Mouse (Mus musculus) forebrain, embryonic 15.5 days (tissue): ENCODE results near the gene Hecw2. TPM values are rescaled to one million over a fixed set of nuclear protein-coding genes. Genes with fewer than 3 reads are reported as not detected.

Experiments
- ATAC-seq: fragments of 200-750 bp; cut with Nextera tagmentation; replicated peaks from 2 replicates; pipeline ENCODE4 v1.8.0; 2017; ENCODE audit warnings: mild to moderate bottlenecking, moderate TSS enrichment, moderate library complexity
- H3K27ac ChIP-seq: fragments of 300-500 bp; sonication (generic); replicated peaks from 2 replicates; pipeline ENCODE4 v1.5.1; 2015; ENCODE audit warnings: mild to moderate bottlenecking, inconsistent platforms
- H3K27me3 ChIP-seq: fragments of 300-500 bp; sonication (generic); 2 replicates; pipeline ENCODE4 v1.6.1; 2015; ENCODE audit warnings: inconsistent platforms
- H3K36me3 ChIP-seq: fragments of 300-500 bp; sonication (generic); 2 replicates; pipeline ENCODE4 v1.6.1; 2015; ENCODE audit warnings: mild to moderate bottlenecking, inconsistent platforms
- H3K4me1 ChIP-seq: fragments of 300-500 bp; sonication (generic); 2 replicates; pipeline ENCODE4 v1.6.1; 2015; ENCODE audit warnings: inconsistent platforms
- H3K4me2 ChIP-seq: fragments of 300-500 bp; sonication (generic); replicated peaks from 2 replicates; pipeline ENCODE4 v1.6.1; 2015; ENCODE audit warnings: mild to moderate bottlenecking, inconsistent platforms
- H3K4me3 ChIP-seq: fragments of 300-500 bp; sonication (generic); 2 replicates; pipeline ENCODE4 v1.5.1; 2015; ENCODE audit warnings: mild to moderate bottlenecking, inconsistent platforms
- H3K9ac ChIP-seq: fragments of 300-500 bp; sonication (generic); replicated peaks from 2 replicates; pipeline ENCODE4 v1.6.1; 2015; ENCODE audit warnings: mild to moderate bottlenecking, inconsistent platforms
- H3K9me3 ChIP-seq: fragments of 300-500 bp; sonication (generic); 2 replicates; pipeline ENCODE4 v1.6.1; 2016; ENCODE audit warnings: inconsistent platforms
- WGBS: fragments of 180-500 bp; shearing (Covaris S2); methylation state at CpG from one replicate; pipeline ENCODE4 v1.1.7; 2015; ENCODE audit warnings: mixed read lengths; 5-methylcytosine and 5-hydroxymethylcytosine counted together
- polyA plus RNA-seq: library from polyadenylated mRNA; unstranded; fragments of >200 nt; fragmentation: Nextera tagmentation; extraction: Ambion mirVana; gene quantifications from 2 replicates; pipeline ENCODE4 v1.2.1, GENCODE M21; 2015

Gene Hecw2
- polyA plus RNA-seq, 1 experiment from 2014 or later = 4.3 TPM

DNA sequence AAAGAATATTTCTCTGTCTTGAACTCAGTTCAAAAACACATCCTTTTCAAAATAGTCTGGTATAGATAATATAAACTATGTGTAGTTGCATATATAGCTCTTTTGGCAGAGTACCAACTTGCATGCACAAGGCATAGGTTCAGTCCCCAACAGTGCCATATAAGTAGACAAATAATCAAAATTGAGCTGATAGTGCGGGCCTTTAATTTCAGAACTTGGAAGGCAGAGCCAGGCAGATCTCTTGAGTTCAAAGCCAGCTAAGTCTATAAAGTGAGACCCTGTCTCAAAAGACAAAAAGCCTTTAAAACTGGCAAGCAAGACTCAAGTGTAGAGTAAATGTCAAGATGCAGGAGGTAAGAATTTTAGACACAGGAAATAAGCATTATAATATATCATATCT is 412.0 kb downstream of the Hecw2 start:
- Histone ChIP-seq H3K27ac (no peak overlapping the region), H3K4me2 (no peak overlapping the region), H3K36me3 (no peaks in the 10 kb centered on the region), H3K4me3 (no peak overlapping the region), H3K9ac (no peak overlapping the region), H3K4me1 (peaks cover 8% of the 10 kb centered on the region), H3K27me3 (no peaks in the 10 kb centered on the region), H3K9me3 (no peaks in the 10 kb centered on the region)
- ATAC-seq = no peak
- WGBS = 97% methylated on average over 1 of the region's 1 CpGs

DNA sequence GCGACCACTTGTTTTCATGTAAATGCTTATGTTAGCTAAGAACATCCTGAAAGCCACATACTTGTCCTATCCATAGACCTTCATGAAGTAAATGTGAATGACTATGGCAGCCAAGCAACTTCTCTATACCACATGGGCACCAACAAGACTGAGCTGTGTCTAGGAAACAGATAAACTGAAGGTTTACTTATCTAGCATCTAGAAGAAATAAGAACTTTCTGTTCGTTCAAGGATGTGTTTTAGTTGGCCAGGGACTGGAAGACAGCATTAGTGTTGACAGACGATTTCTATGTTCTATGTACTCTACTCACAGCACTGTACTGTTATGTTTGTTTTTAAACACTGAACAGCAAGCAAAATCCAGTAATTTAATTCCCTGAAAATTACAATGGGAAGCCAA is 412.9 kb downstream of the Hecw2 start:
- Histone ChIP-seq H3K36me3 (no peaks in the 10 kb centered on the region), H3K4me3 (no peak overlapping the region), H3K27ac (no peak overlapping the region), H3K9ac (no peak overlapping the region), H3K27me3 (no peaks in the 10 kb centered on the region), H3K4me2 (no peak overlapping the region), H3K4me1 (peaks cover 8% of the 10 kb centered on the region), H3K9me3 (no peaks in the 10 kb centered on the region)
- no peak for ATAC-seq
- 89% methylated on average over 3 of the region's 3 CpGs for WGBS

DNA sequence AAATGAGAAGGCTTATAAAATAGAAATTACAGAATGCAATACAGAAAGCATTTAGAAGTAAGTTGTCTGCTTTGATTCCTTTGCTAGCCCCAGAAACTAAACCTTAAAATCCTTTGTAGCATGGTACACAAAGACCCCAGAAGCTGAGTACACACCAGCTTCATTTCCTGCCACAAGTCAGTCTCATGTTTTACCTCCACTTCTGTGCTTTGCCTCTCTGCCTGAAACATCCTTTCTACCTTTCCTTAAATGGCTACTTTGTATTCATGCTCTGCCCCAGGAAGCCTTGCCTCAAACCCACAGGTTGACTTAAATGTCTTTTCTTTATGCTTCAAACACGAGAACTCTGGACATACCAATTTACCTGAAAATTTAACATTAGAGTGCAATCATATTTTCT is 413.7 kb downstream of the Hecw2 start:
- Histone ChIP-seq H3K9ac (no peak overlapping the region), H3K4me1 (peaks cover 8% of the 10 kb centered on the region), H3K4me3 (no peak overlapping the region), H3K27me3 (no peaks in the 10 kb centered on the region), H3K9me3 (no peaks in the 10 kb centered on the region), H3K36me3 (no peaks in the 10 kb centered on the region), H3K27ac (no peak overlapping the region), H3K4me2 (no peak overlapping the region)
- ATAC-seq = no peak
- WGBS = 77% methylated on average over 1 of the region's 1 CpGs

DNA sequence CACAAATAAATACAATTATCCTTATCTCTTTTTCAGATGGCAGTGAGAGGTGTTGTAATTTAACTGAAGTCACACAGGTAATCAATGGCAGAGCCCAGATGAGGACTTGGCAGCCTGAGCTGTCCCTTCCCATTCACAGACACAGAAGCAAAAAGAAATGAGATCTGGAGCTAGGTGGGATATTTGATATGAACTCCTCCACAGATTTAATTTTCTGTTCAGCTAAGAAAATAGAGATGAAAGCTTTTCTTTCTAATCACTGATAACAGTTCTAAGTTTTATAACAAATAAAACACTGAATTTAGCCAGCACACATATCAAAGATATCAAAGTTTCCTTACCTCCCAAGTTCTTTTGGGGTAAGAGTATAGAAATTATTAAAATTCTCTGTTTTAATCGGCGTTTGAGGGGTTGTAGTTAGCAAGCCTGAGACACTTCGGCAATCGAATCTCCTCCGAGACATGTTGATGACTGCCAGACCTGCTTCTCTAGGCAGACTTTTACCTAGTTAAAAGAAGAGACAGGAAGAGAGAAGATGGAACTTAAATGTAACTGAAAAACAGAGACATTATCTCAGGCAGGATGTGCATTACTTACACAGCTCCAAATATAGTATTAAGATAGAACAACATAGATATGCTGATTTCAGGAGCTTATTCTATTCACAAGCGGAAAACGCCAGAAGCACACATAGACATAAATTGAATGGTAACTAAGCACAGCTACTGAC is 418.6 kb downstream of the Hecw2 start:
- 95% methylated on average over 7 of the region's 7 CpGs for WGBS
- Histone ChIP-seq H3K4me1 (no peaks in the 10 kb centered on the region), H3K36me3 (no peaks in the 10 kb centered on the region), H3K9me3 (no peaks in the 10 kb centered on the region), H3K4me3 (no peak overlapping the region), H3K4me2 (no peak overlapping the region), H3K27ac (no peak overlapping the region), H3K9ac (no peak overlapping the region), H3K27me3 (no peaks in the 10 kb centered on the region)
- ATAC-seq = no peak

- WGBS = 94% methylated on average over 2 of the region's 2 CpGs
- no peak for ATAC-seq
These were observed 419.4 kb downstream of the Hecw2 start for GRCm38 (mm10) chr1:53775545-53775944.

DNA sequence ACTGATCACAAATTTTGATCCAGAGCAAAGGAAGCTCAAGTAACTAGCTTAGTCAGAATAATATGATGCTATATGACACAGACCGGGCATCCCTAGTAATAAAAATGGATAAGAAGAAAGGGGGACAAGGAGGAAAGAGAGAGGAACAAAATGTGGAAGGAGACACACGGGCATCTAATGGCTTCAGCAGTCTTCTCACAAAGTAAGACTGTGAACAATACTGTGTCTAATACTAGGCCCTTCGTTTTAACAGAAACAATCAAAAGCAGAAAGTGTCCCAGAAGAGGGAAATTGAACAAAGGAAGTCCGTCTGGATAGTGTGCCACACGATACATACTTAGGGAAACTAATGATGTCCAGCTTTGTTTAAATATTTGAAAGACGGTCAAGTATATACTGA is 419.9 kb downstream of the Hecw2 start:
- H3K27ac ChIP-seq = no peak overlapping the region
- H3K9ac ChIP-seq = no peak overlapping the region
- 73% methylated on average over 6 of the region's 6 CpGs for WGBS
- no peaks in the 10 kb centered on the region for H3K9me3 ChIP-seq
- no peaks in the 10 kb centered on the region for H3K27me3 ChIP-seq
- H3K4me1 ChIP-seq = no peaks in the 10 kb centered on the region
- no peaks in the 10 kb centered on the region for H3K36me3 ChIP-seq
- no peak for ATAC-seq
- H3K4me3 ChIP-seq = no peak overlapping the region
- no peak overlapping the region for H3K4me2 ChIP-seq

More at GRCm38 (mm10) chr1:53775545-53775944, 419.4 kb downstream of the Hecw2 start:
- no peak overlapping the region for H3K4me3 ChIP-seq
- H3K9ac ChIP-seq = no peak overlapping the region
- no peaks in the 10 kb centered on the region for H3K9me3 ChIP-seq
- no peaks in the 10 kb centered on the region for H3K27me3 ChIP-seq
- H3K27ac ChIP-seq = no peak overlapping the region
- no peak overlapping the region for H3K4me2 ChIP-seq
- H3K36me3 ChIP-seq = no peaks in the 10 kb centered on the region
- no peaks in the 10 kb centered on the region for H3K4me1 ChIP-seq

GRCm38 (mm10) chr1:53774571-53774970 is 420.4 kb downstream of the Hecw2 start:
- 87% methylated on average over 3 of the region's 3 CpGs for WGBS
- Histone ChIP-seq H3K36me3 (no peaks in the 10 kb centered on the region), H3K9ac (no peak overlapping the region), H3K4me1 (no peaks in the 10 kb centered on the region), H3K4me3 (no peak overlapping the region), H3K27ac (no peak overlapping the region), H3K4me2 (no peak overlapping the region), H3K9me3 (no peaks in the 10 kb centered on the region), H3K27me3 (no peaks in the 10 kb centered on the region)
- ATAC-seq = no peak

GRCm38 (mm10) chr1:53773994-53774393 is 421.0 kb downstream of the Hecw2 start:
- no peaks in the 10 kb centered on the region for H3K4me1 ChIP-seq
- no peak for ATAC-seq
- WGBS = 43% methylated on average over 6 of the region's 6 CpGs
- no peak overlapping the region for H3K9ac ChIP-seq
- no peak overlapping the region for H3K4me2 ChIP-seq
- H3K27me3 ChIP-seq = no peaks in the 10 kb centered on the region
- no peak overlapping the region for H3K27ac ChIP-seq
- no peaks in the 10 kb centered on the region for H3K36me3 ChIP-seq
- H3K9me3 ChIP-seq = no peaks in the 10 kb centered on the region
- no peak overlapping the region for H3K4me3 ChIP-seq

DNA sequence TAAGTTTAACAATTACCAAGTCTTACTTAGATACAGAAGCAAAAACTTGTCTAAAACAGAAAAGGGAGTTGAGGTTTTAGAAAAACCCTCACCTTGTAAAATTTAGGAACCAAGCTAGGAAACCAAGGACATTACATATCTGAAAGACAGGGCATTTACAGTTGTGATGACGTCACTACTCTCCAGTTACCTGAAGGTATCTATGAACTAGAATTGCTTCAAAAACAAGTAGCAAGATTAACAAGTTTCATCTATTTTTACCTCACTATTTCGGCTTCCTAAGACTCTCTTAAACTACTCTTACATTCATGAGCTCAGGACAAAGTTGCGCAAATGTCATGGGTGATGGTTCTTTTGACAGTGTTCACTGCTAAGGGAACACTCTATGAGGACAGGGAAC is 422.0 kb downstream of the Hecw2 start:
- Histone ChIP-seq H3K4me1 (no peaks in the 10 kb centered on the region), H3K4me2 (no peak overlapping the region), H3K4me3 (no peak overlapping the region), H3K9ac (no peak overlapping the region), H3K27ac (no peak overlapping the region), H3K27me3 (no peaks in the 10 kb centered on the region), H3K9me3 (no peaks in the 10 kb centered on the region), H3K36me3 (no peaks in the 10 kb centered on the region)
- ATAC-seq = no peak
- WGBS = 92% methylated on average over 3 of the region's 3 CpGs

DNA sequence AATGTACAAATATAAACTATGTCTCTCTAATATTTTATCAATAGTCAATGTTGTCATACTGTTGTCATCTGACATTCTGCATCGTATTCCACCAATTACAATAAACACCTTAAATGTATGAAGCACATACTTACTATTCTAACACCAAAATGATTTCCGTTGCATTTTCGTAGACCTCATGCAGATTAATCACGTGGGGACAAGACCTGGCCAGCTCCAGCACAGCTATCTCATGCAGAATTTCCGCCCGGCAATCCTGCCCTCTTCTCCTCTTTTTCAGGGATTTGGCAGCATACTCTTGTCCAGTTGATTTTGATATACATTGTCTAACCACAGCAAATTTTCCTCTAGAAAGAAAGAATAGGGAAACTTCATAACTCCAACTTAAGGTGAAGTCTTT is 423.5 kb downstream of the Hecw2 start:
- 92% methylated on average over 6 of the region's 6 CpGs for WGBS
- no peak overlapping the region for H3K27ac ChIP-seq
- no peaks in the 10 kb centered on the region for H3K36me3 ChIP-seq
- no peaks in the 10 kb centered on the region for H3K4me1 ChIP-seq
- H3K9me3 ChIP-seq = no peaks in the 10 kb centered on the region
- no peak overlapping the region for H3K4me2 ChIP-seq
- H3K27me3 ChIP-seq = no peaks in the 10 kb centered on the region
- no peak overlapping the region for H3K4me3 ChIP-seq
- no peak for ATAC-seq
- H3K9ac ChIP-seq = no peak overlapping the region

DNA sequence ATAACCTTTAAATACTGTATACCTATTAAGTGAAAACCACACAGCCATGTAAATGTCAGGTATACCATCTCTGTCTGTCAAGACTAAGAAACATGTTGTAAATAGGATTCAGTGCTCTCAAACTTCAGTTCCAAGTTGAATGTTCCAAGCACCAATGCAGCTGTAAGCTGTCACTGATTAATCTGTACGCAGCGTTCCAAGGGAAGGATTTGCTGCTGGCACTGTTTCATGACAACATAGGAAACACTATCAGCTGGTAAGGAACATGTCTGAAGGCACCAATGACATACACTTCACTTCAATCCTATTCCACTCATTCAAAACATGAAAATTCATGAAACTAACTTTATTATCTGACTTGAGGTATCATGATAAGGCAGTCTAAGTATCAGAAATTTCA is 428.9 kb downstream of the Hecw2 start:
- ATAC-seq = no peak
- 77% methylated on average over 2 of the region's 2 CpGs for WGBS

DNA sequence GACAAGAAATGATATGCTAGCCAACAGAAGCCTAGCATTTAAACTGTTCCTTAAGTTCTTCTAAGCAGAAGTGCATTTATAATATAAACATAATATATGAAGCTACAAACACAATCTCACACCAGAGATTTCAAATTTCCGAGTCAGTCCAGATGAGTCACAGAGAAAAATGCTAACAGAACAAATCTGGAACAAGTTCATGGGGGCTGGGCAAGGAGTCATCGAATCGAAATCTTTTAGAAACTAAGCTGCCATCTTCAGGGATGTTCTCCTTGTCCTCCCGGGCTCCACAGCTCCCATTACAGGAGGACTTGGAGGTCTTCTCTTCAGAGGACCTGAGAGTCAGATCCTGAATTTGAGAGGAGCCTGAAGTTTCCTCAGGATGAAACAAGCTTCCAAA is 437.7 kb downstream of the Hecw2 start:
- Histone ChIP-seq H3K4me2 (no peak overlapping the region), H3K9me3 (no peaks in the 10 kb centered on the region), H3K9ac (no peak overlapping the region), H3K36me3 (no peaks in the 10 kb centered on the region), H3K27ac (no peak overlapping the region), H3K4me3 (no peak overlapping the region), H3K27me3 (no peaks in the 10 kb centered on the region), H3K4me1 (no peaks in the 10 kb centered on the region)
- ATAC-seq = no peak
- 89% methylated on average over 4 of the region's 4 CpGs for WGBS

More for the DNA sequence above, 428.9 kb downstream of the Hecw2 start:
- no peaks in the 10 kb centered on the region for H3K9me3 ChIP-seq
- no peaks in the 10 kb centered on the region for H3K4me1 ChIP-seq
- H3K27ac ChIP-seq = no peak overlapping the region
- no peaks in the 10 kb centered on the region for H3K27me3 ChIP-seq
- H3K4me2 ChIP-seq = no peak overlapping the region
- no peak overlapping the region for H3K9ac ChIP-seq
- H3K4me3 ChIP-seq = no peak overlapping the region
- no peaks in the 10 kb centered on the region for H3K36me3 ChIP-seq
